Mouse (Mus musculus): Measurements from ENCODE around the gene Msh3. TPM values are rescaled to one million over a fixed set of nuclear protein-coding genes. Genes with fewer than 3 reads are reported as not detected.

Msh3 gene
- polyA plus RNA-seq, 1 experiment from 2014 or later = 47.3 TPM

GRCm38 (mm10) chr13:92296490-92296889, 58.3 kb downstream of the Msh3 start:
- Histone ChIP-seq H3K4me1 (ENCODE audit: control insufficient read depth, insufficient read depth, low read length) (peaks cover 1% of the 10 kb centered on the region; the same call in 1 of the 2 replicates), H3K9ac (ENCODE audit: low read length) (no peak overlapping the region), H3K36me3 (ENCODE audit: control insufficient read depth, insufficient read depth, low read length) (no peaks in the 10 kb centered on the region; the same call in 1 of the 2 replicates), H3K27ac (replicated peaks; ENCODE audit: low read depth, low read length) (no peak overlapping the region), H3K9me3 (ENCODE audit: control insufficient read depth, low read length) (no peaks in the 10 kb centered on the region), H3K4me3 (ENCODE audit: low read depth, low read length) (no peak overlapping the region), H3K4me2 (ENCODE audit: low read depth, severe bottlenecking) (no peak overlapping the region), H3K27me3 (ENCODE audit: control insufficient read depth, insufficient read depth, low read length) (no peaks in the 10 kb centered on the region)
- ATAC-seq (ENCODE audit: insufficient number of reproducible peaks, low FRiP score, low TSS enrichment, low read depth) (no peak), DNase-seq (ENCODE audit: low spot score) (no peak)
- 92% methylated on average over 4 of the region's 4 CpGs for WGBS

- Histone ChIP-seq H3K4me2 (ENCODE audit: low read depth, severe bottlenecking) (no peak overlapping the region), H3K4me3 (ENCODE audit: low read depth, low read length) (no peak overlapping the region), H3K27me3 (ENCODE audit: control insufficient read depth, insufficient read depth, low read length) (no peaks in the 10 kb centered on the region), H3K9ac (ENCODE audit: low read length) (no peak overlapping the region), H3K36me3 (ENCODE audit: control insufficient read depth, insufficient read depth, low read length) (no peaks in the 10 kb centered on the region; the same call in 1 of the 2 replicates), H3K9me3 (ENCODE audit: control insufficient read depth, low read length) (no peaks in the 10 kb centered on the region), H3K4me1 (ENCODE audit: control insufficient read depth, insufficient read depth, low read length) (peaks cover 5% of the 10 kb centered on the region; the same call in 1 of the 2 replicates), H3K27ac (replicated peaks; ENCODE audit: low read depth, low read length) (no peak overlapping the region)
- WGBS = 90% methylated on average over 5 of the region's 5 CpGs
- DNase-seq (ENCODE audit: low spot score) (no peak), ATAC-seq (ENCODE audit: insufficient number of reproducible peaks, low FRiP score, low TSS enrichment, low read depth) (no peak)
Observed at GRCm38 (mm10) chr13:92293883-92294282, 60.9 kb downstream of the Msh3 start.

GRCm38 (mm10) chr13:92291605-92292004, 63.2 kb downstream of the Msh3 start:
- WGBS = 26% methylated on average over 4 of the region's 4 CpGs
- Histone ChIP-seq H3K36me3 (ENCODE audit: control insufficient read depth, insufficient read depth, low read length) (no peaks in the 10 kb centered on the region; the same call in 1 of the 2 replicates), H3K9ac (ENCODE audit: low read length) (no peak overlapping the region), H3K4me2 (ENCODE audit: low read depth, severe bottlenecking) (no peak overlapping the region), H3K4me3 (ENCODE audit: low read depth, low read length) (no peak overlapping the region), H3K27ac (replicated peaks; ENCODE audit: low read depth, low read length) (no peak overlapping the region), H3K27me3 (ENCODE audit: control insufficient read depth, insufficient read depth, low read length) (no peaks in the 10 kb centered on the region), H3K9me3 (ENCODE audit: control insufficient read depth, low read length) (no peaks in the 10 kb centered on the region), H3K4me1 (ENCODE audit: control insufficient read depth, insufficient read depth, low read length) (peaks cover 5% of the 10 kb centered on the region; the same call in 1 of the 2 replicates)
- DNase-seq (ENCODE audit: low spot score) (peak; percentile 46), ATAC-seq (ENCODE audit: insufficient number of reproducible peaks, low FRiP score, low TSS enrichment, low read depth) (no peak)

GRCm38 (mm10) chr13:92277027-92277426, 77.8 kb downstream of the Msh3 start:
- H3K27me3 ChIP-seq (ENCODE audit: control insufficient read depth, insufficient read depth, low read length) = no peaks in the 10 kb centered on the region
- H3K9me3 ChIP-seq (ENCODE audit: control insufficient read depth, low read length) = no peaks in the 10 kb centered on the region
- 100% methylated on average over 2 of the region's 2 CpGs for WGBS
- H3K4me1 ChIP-seq (ENCODE audit: control insufficient read depth, insufficient read depth, low read length) = no peaks in the 10 kb centered on the region
- no peak overlapping the region for H3K4me3 ChIP-seq (ENCODE audit: low read depth, low read length)
- H3K9ac ChIP-seq (ENCODE audit: low read length) = no peak overlapping the region
- no peak overlapping the region for H3K4me2 ChIP-seq (ENCODE audit: low read depth, severe bottlenecking)
- DNase-seq (ENCODE audit: low spot score) (no peak), ATAC-seq (ENCODE audit: insufficient number of reproducible peaks, low FRiP score, low TSS enrichment, low read depth) (no peak)
- no peaks in the 10 kb centered on the region for H3K36me3 ChIP-seq (ENCODE audit: control insufficient read depth, insufficient read depth, low read length)
- no peak overlapping the region for H3K27ac ChIP-seq (replicated peaks; ENCODE audit: low read depth, low read length)

GRCm38 (mm10) chr13:92275292-92275691, 79.5 kb downstream of the Msh3 start:
- WGBS = 62% methylated on average over 9 of the region's 9 CpGs
- Histone ChIP-seq H3K9me3 (ENCODE audit: control insufficient read depth, low read length) (no peaks in the 10 kb centered on the region), H3K9ac (ENCODE audit: low read length) (no peak overlapping the region), H3K27me3 (ENCODE audit: control insufficient read depth, insufficient read depth, low read length) (no peaks in the 10 kb centered on the region), H3K4me3 (ENCODE audit: low read depth, low read length) (no peak overlapping the region), H3K36me3 (ENCODE audit: control insufficient read depth, insufficient read depth, low read length) (no peaks in the 10 kb centered on the region), H3K4me2 (ENCODE audit: low read depth, severe bottlenecking) (no peak overlapping the region), H3K4me1 (ENCODE audit: control insufficient read depth, insufficient read depth, low read length) (no peaks in the 10 kb centered on the region), H3K27ac (replicated peaks; ENCODE audit: low read depth, low read length) (no peak overlapping the region)
- DNase-seq (ENCODE audit: low spot score) (no peak), ATAC-seq (ENCODE audit: insufficient number of reproducible peaks, low FRiP score, low TSS enrichment, low read depth) (no peak)

- H3K36me3 ChIP-seq (ENCODE audit: control insufficient read depth, insufficient read depth, low read length) = no peaks in the 10 kb centered on the region
- H3K4me1 ChIP-seq (ENCODE audit: control insufficient read depth, insufficient read depth, low read length) = no peaks in the 10 kb centered on the region
- no peaks in the 10 kb centered on the region for H3K9me3 ChIP-seq (ENCODE audit: control insufficient read depth, low read length)
- no peak overlapping the region for H3K27ac ChIP-seq (replicated peaks; ENCODE audit: low read depth, low read length)
- ATAC-seq (ENCODE audit: insufficient number of reproducible peaks, low FRiP score, low TSS enrichment, low read depth) (no peak), DNase-seq (ENCODE audit: low spot score) (no peak)
- 68% methylated on average over 14 of the region's 14 CpGs for WGBS
- H3K4me3 ChIP-seq (ENCODE audit: low read depth, low read length) = no peak overlapping the region
- no peak overlapping the region for H3K4me2 ChIP-seq (ENCODE audit: low read depth, severe bottlenecking)
- no peaks in the 10 kb centered on the region for H3K27me3 ChIP-seq (ENCODE audit: control insufficient read depth, insufficient read depth, low read length)
- H3K9ac ChIP-seq (ENCODE audit: low read length) = no peak overlapping the region
Observed at GRCm38 (mm10) chr13:92274274-92275198, 80.3 kb downstream of the Msh3 start.

- H3K9me3 ChIP-seq (ENCODE audit: control insufficient read depth, low read length) = no peaks in the 10 kb centered on the region
- H3K4me2 ChIP-seq (ENCODE audit: low read depth, severe bottlenecking) = no peak overlapping the region
- DNase-seq (ENCODE audit: low spot score) (no peak), ATAC-seq (ENCODE audit: insufficient number of reproducible peaks, low FRiP score, low TSS enrichment, low read depth) (no peak)
- 83% methylated on average over 3 of the region's 3 CpGs for WGBS
- H3K27ac ChIP-seq (replicated peaks; ENCODE audit: low read depth, low read length) = no peak overlapping the region
- H3K36me3 ChIP-seq (ENCODE audit: control insufficient read depth, insufficient read depth, low read length) = no peaks in the 10 kb centered on the region
- no peak overlapping the region for H3K9ac ChIP-seq (ENCODE audit: low read length)
- no peaks in the 10 kb centered on the region for H3K27me3 ChIP-seq (ENCODE audit: control insufficient read depth, insufficient read depth, low read length)
- no peak overlapping the region for H3K4me3 ChIP-seq (ENCODE audit: low read depth, low read length)
- H3K4me1 ChIP-seq (ENCODE audit: control insufficient read depth, insufficient read depth, low read length) = no peaks in the 10 kb centered on the region
Observed at GRCm38 (mm10) chr13:92267076-92267475, 87.7 kb downstream of the Msh3 start.

- ATAC-seq (ENCODE audit: insufficient number of reproducible peaks, low FRiP score, low TSS enrichment, low read depth) (no peak), DNase-seq (ENCODE audit: low spot score) (no peak)
Observed at GRCm38 (mm10) chr13:92263566-92263965, 91.2 kb downstream of the Msh3 start.

More at GRCm38 (mm10) chr13:92263566-92263965, 91.2 kb downstream of the Msh3 start:
- H3K4me3 ChIP-seq (ENCODE audit: low read depth, low read length) = no peak overlapping the region
- H3K36me3 ChIP-seq (ENCODE audit: control insufficient read depth, insufficient read depth, low read length) = no peaks in the 10 kb centered on the region
- no peaks in the 10 kb centered on the region for H3K27me3 ChIP-seq (ENCODE audit: control insufficient read depth, insufficient read depth, low read length)
- no peak overlapping the region for H3K9ac ChIP-seq (ENCODE audit: low read length)
- H3K27ac ChIP-seq (replicated peaks; ENCODE audit: low read depth, low read length) = no peak overlapping the region
- no peaks in the 10 kb centered on the region for H3K9me3 ChIP-seq (ENCODE audit: control insufficient read depth, low read length)
- no peaks in the 10 kb centered on the region for H3K4me1 ChIP-seq (ENCODE audit: control insufficient read depth, insufficient read depth, low read length)
- no peak overlapping the region for H3K4me2 ChIP-seq (ENCODE audit: low read depth, severe bottlenecking)
- 92% methylated on average over 6 of the region's 6 CpGs for WGBS
